Comparison of ENCODE assay signal across 7 mouse cellular contexts in the genomic region with DNA sequence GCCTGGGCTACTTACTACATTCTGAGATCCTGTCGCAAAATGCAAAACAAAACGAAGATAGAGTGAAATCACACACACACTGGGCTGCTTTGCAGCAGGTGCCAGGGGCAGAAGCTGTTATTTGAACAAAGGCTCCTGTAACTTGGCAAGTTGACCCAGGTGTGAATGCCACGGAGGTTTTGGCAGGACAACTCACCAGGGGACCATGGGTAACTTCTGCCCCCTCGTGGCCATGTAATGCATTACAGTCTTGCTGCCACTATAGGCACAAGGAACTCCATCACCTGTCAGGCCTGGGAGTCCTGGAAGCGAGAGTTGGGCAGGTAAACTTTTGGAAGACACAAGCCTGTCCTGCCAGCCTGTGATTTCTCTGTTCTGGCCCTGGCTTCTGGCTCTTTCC. TPM values are rescaled to one million over a fixed set of nuclear protein-coding genes. Genes with fewer than 3 reads are reported as not detected.
A peak's percentile ranks its signal among the peaks of the same experiment; 100 is the strongest.
DNase-seq lines count a peak whose midpoint lies in the region; ATAC-seq and TF ChIP-seq lines count a peak whose summit lies in the region.

No protein-coding gene starts in this region.

- peaks cover 13% of the 10 kb centered on the region; the same call in 1 of the 2 replicates for H3K4me1 ChIP-seq in heart, postnatal 0 days (ENCODE audit: control insufficient read depth, insufficient read depth)
- H3K4me1 ChIP-seq in spleen, adult 2 months (ENCODE audit: control insufficient read depth, insufficient read depth, insufficient read length) = no peaks in the 10 kb centered on the region

- WGBS in heart, postnatal 0 days = 29% methylated on average over 5 of the region's 5 CpGs
- WGBS in spleen, adult 2 months = 28% methylated on average over 5 of the region's 5 CpGs

- TF ChIP-seq EP300 in heart, postnatal 0 days (IDR thresholded peaks at IDR 0.05; ENCODE audit: low read depth) = no peak

- ATAC-seq in CD4-positive, CD25-positive, alpha-beta regulatory T cell, adult 4 months = peak; percentile 48
- ATAC-seq in heart, postnatal 0 days (ENCODE audit: insufficient read depth, low read depth) = no peak
- ATAC-seq in megakaryocyte, adult 5-6 weeks (ENCODE audit: poor library complexity, severe bottlenecking) = peak; percentile 70

- DNase-seq in MN1 (ENCODE audit: low spot score) = peak; percentile 89
- peak; percentile 84 for DNase-seq in cerebellum, adult 9-10 months
- DNase-seq in heart, postnatal 0 days (ENCODE audit: low spot score) = no peak
- peak; percentile 72 to 75 for DNase-seq in layer of hippocampus, postnatal 14 days (ENCODE audit: low spot score in 2 of 2)
- DNase-seq in spleen, adult 2 months (ENCODE audit: low read depth in 1 of 2, low spot score in 2 of 2) = peak; percentile 26 to 77

- no peak overlapping the region for H3K4me3 ChIP-seq in heart, postnatal 0 days (ENCODE audit: low read depth, low read length)
- no peak overlapping the region for H3K4me3 ChIP-seq in spleen, adult 2 months (ENCODE audit: extremely low read depth, insufficient read depth, insufficient read length)

- no peak overlapping the region for H3K27ac ChIP-seq in heart, postnatal 0 days (ENCODE audit: low read depth)
- H3K27ac ChIP-seq in spleen, adult 2 months (ENCODE audit: insufficient read depth, low read length) = no peak overlapping the region

- no peaks in the 10 kb centered on the region for H3K9me3 ChIP-seq in heart, postnatal 0 days (replicated peaks; ENCODE audit: control insufficient read depth, low read length)

- TF ChIP-seq CTCF in heart, postnatal 0 days (IDR thresholded peaks at IDR 0.05; ENCODE audit: low read depth) = peak; percentile 88
- peak; percentile 78; the same call in 1 of the 2 replicates for TF ChIP-seq CTCF in spleen, adult 2 months (IDR thresholded peaks at IDR 0.05; ENCODE audit: extremely low read depth, insufficient read depth, insufficient read length, insufficient replicate concordance)

- no peak for TF ChIP-seq POLR2A in spleen, adult 2 months (IDR thresholded peaks at IDR 0.05; ENCODE audit: low read depth, low read length)

- peaks cover 28% of the 10 kb centered on the region for H3K36me3 ChIP-seq in heart, postnatal 0 days (replicated peaks; ENCODE audit: control insufficient read depth, insufficient read depth, low read length)
- no peaks in the 10 kb centered on the region for H3K36me3 ChIP-seq in spleen, adult 2 months (ENCODE audit: control insufficient read depth, insufficient read depth, low read length)

- H3K27me3 ChIP-seq in heart, postnatal 0 days (ENCODE audit: control insufficient read depth, insufficient read depth, low read length) = no peaks in the 10 kb centered on the region
- H3K27me3 ChIP-seq in spleen, adult 2 months (ENCODE audit: control insufficient read depth, insufficient read depth, low read length) = peaks cover 4% of the 10 kb centered on the region; the same call in 1 of the 2 replicates

- H3K9ac ChIP-seq in heart, postnatal 0 days (replicated peaks; ENCODE audit: low read depth, low read length) = no peak overlapping the region

- H3K4me2 ChIP-seq in heart, postnatal 0 days (ENCODE audit: low read depth, low read length) = no peak overlapping the region

RNA-seq across cellular contexts. Expression of a gene that starts 6.0 kb away (rescaled TPM):
- not detected for polyA plus RNA-seq in CD4-positive, CD25-positive, alpha-beta regulatory T cell, adult 4 months (2017; shearing (Covaris generic))
- total RNA-seq in heart, postnatal 0 days (2014; rRNA removed; ENCODE audit: low replicate concordance) = 44.7 and 52.5 TPM in 2 replicates
- 27.1 and 27.4 TPM in 2 replicates for polyA plus RNA-seq in heart, postnatal 0 days (2015; fragmentation: Nextera tagmentation; extraction: Ambion mirVana)
- total RNA-seq in layer of hippocampus, postnatal 14 days (2021) = 10 to 100 TPM in 1 of 2 experiments, 1 to 10 TPM in 1; 9.9 to 10.5 TPM
- total RNA-seq in megakaryocyte, adult 5-6 weeks (2015) = not detected in 2 replicates
- total RNA-seq in megakaryocyte, adult 5-6 weeks (2017) = 0.26 TPM in 1 of 2 replicates, not detected in the other
- polyA plus RNA-seq in spleen, adult 2 months (2012; rRNA removed) = 29.6 and 31.3 TPM in 2 replicates

RNA-seq across cellular contexts. Expression of a gene that starts 6.9 kb away (rescaled TPM):
- polyA plus RNA-seq in CD4-positive, CD25-positive, alpha-beta regulatory T cell, adult 4 months (2017; shearing (Covaris generic)) = not detected
- total RNA-seq in heart, postnatal 0 days (2014; rRNA removed; ENCODE audit: low replicate concordance) = 4.6 TPM in 1 of 2 replicates, not detected in the other
- 0.27 and 0.36 TPM in 2 replicates for polyA plus RNA-seq in heart, postnatal 0 days (2015; fragmentation: Nextera tagmentation; extraction: Ambion mirVana)
- total RNA-seq in layer of hippocampus, postnatal 14 days (2021) = not detected
- not detected in 2 replicates for total RNA-seq in megakaryocyte, adult 5-6 weeks (2015)
- total RNA-seq in megakaryocyte, adult 5-6 weeks (2017) = 0.26 TPM in 1 of 2 replicates, not detected in the other
- 0.32 and 0.73 TPM in 2 replicates for polyA plus RNA-seq in spleen, adult 2 months (2012; rRNA removed)

RNA-seq across cellular contexts. Expression of a gene that starts 28.5 kb away (rescaled TPM):
- polyA plus RNA-seq in CD4-positive, CD25-positive, alpha-beta regulatory T cell, adult 4 months (2017; shearing (Covaris generic)) = 10 to 100 TPM; 14.3 to 17.1 TPM
- total RNA-seq in heart, postnatal 0 days (2014; rRNA removed; ENCODE audit: low replicate concordance) = 32.4 and 40.5 TPM in 2 replicates
- 30.1 and 32.4 TPM in 2 replicates for polyA plus RNA-seq in heart, postnatal 0 days (2015; fragmentation: Nextera tagmentation; extraction: Ambion mirVana)
- total RNA-seq in layer of hippocampus, postnatal 14 days (2021) = 10 to 100 TPM; 51.3 to 52.4 TPM
- total RNA-seq in megakaryocyte, adult 5-6 weeks (2015) = 46.0 and 52.6 TPM in 2 replicates
- total RNA-seq in megakaryocyte, adult 5-6 weeks (2017) = 20.8 and 28.9 TPM in 2 replicates
- polyA plus RNA-seq in spleen, adult 2 months (2012; rRNA removed) = 70.2 and 89.3 TPM in 2 replicates

RNA-seq across cellular contexts. Expression of a gene that starts 45.6 kb away (rescaled TPM):
- polyA plus RNA-seq in CD4-positive, CD25-positive, alpha-beta regulatory T cell, adult 4 months (2017; shearing (Covaris generic)) = not detected
- 2.7 and 6.4 TPM in 2 replicates for total RNA-seq in heart, postnatal 0 days (2014; rRNA removed; ENCODE audit: low replicate concordance)
- polyA plus RNA-seq in heart, postnatal 0 days (2015; fragmentation: Nextera tagmentation; extraction: Ambion mirVana) = 4.0 and 4.6 TPM in 2 replicates
- total RNA-seq in layer of hippocampus, postnatal 14 days (2021) = 1 to 10 TPM; 4.8 to 4.9 TPM
- total RNA-seq in megakaryocyte, adult 5-6 weeks (2015) = 2.3 and 2.7 TPM in 2 replicates
- total RNA-seq in megakaryocyte, adult 5-6 weeks (2017) = 0.92 and 1.1 TPM in 2 replicates
- polyA plus RNA-seq in spleen, adult 2 months (2012; rRNA removed) = 6.4 and 7.4 TPM in 2 replicates

RNA-seq across cellular contexts. Expression of a gene that starts 51.0 kb away (rescaled TPM):
- not detected for polyA plus RNA-seq in CD4-positive, CD25-positive, alpha-beta regulatory T cell, adult 4 months (2017; shearing (Covaris generic))
- total RNA-seq in heart, postnatal 0 days (2014; rRNA removed; ENCODE audit: low replicate concordance) = 0.73 TPM in 1 of 2 replicates, not detected in the other
- 0.08 and 0.18 TPM in 2 replicates for polyA plus RNA-seq in heart, postnatal 0 days (2015; fragmentation: Nextera tagmentation; extraction: Ambion mirVana)
- total RNA-seq in layer of hippocampus, postnatal 14 days (2021) = under 1 TPM in 1 of 2 experiments, not detected in 1; 0.25 TPM
- not detected in 2 replicates for total RNA-seq in megakaryocyte, adult 5-6 weeks (2015)
- total RNA-seq in megakaryocyte, adult 5-6 weeks (2017) = 1.1 and 2.0 TPM in 2 replicates
- 0.12 and 0.13 TPM in 2 replicates for polyA plus RNA-seq in spleen, adult 2 months (2012; rRNA removed)

Comparison
In these comparisons a context has a peak if more than half of its experiments do, and no peak if none do; other contexts are left out.
1. RNA of a gene that starts 6.0 kb away (total RNA-seq): 44.7 to 52.5 TPM in heart, postnatal 0 days and 9.9 to 10.5 TPM in layer of hippocampus, postnatal 14 days; 0.26 TPM in megakaryocyte, adult 5-6 weeks; every median in the first group is over 4 times any median in the second.